Mouse (Mus musculus): ENCODE results near the gene Frs3. TPM values are rescaled to one million over a fixed set of nuclear protein-coding genes. Genes with fewer than 3 reads are reported as not detected.

The Frs3 gene
- polyA plus RNA-seq, 1 experiment from 2014 or later = 34.2 TPM

DNA sequence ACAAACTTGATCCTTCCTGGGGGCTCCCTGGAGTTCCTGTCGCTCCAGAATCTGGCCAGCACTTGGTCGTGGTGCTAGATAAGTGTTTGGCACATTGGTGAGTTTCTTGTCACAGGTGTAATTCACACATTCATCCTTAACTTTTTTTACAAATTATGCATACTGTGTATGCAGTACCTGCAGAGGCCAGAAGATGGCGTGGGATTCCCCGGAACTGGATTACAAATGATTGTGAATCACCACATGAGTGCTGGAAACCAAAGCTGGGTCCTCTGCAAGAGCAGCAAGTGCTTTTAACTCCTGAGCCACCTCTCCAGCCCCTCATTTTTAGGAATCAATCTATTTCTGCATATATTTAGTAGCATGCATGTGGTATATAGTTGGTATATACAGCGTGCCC, 63.0 kb downstream of the Frs3 start:
- Histone ChIP-seq H3K36me3 (no peaks in the 10 kb centered on the region), H3K4me2 (no peak overlapping the region), H3K27ac (replicated peaks) (no peak overlapping the region), H3K4me3 (no peak overlapping the region), H3K9me3 (no peaks in the 10 kb centered on the region), H3K9ac (no peak overlapping the region), H3K4me1 (replicated peaks) (no peaks in the 10 kb centered on the region), H3K27me3 (no peaks in the 10 kb centered on the region)
- ATAC-seq (ENCODE audit: low read depth) = no peak
- 72% methylated on average over 5 of the region's 5 CpGs for WGBS

DNA sequence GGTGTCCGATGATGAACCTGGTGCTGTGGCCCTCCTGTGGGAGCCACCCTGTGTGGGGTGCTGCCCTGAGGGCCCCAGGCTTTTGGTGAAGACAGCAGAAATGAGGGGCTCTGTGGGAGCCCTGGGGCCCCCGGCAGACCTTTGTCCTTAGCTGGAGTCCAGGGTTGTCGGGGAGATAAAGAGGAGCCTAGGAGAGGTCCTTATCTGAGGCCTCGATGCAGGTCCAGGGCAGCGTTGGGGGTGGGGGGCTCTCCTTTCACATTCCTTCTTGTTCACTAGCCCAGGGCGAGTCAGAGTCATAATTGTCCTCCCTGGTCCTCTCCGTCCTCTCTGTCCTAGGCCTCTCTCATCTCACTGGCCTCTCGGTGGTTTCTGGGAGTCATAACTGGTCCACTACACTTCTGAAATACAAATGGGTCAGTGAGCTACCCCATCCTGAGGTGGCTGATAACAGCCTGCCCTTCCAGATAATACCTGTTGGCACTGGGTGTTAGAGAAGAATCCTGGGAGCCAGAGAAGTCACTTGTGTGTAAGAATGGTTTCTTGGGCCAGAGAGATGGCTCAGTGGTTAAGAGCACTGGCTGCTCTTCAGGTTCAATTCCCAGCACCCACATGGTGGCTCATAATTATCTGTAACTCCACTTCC, 64.4 kb downstream of the Frs3 start:
- Histone ChIP-seq H3K9me3 (no peaks in the 10 kb centered on the region), H3K27ac (replicated peaks) (no peak overlapping the region), H3K27me3 (no peaks in the 10 kb centered on the region), H3K4me3 (no peak overlapping the region), H3K4me2 (no peak overlapping the region), H3K4me1 (replicated peaks) (no peaks in the 10 kb centered on the region), H3K36me3 (no peaks in the 10 kb centered on the region), H3K9ac (no peak overlapping the region)
- no peak for ATAC-seq (ENCODE audit: low read depth)
- WGBS = 89% methylated on average over 8 of the region's 8 CpGs

Other genes with a start within 250 kb of the Frs3 start
- 23.2 and 26.6 TPM in 2 replicates for gene Taf8, start 186.7 kb upstream of the Frs3 start, polyA plus RNA-seq (2015; fragmentation: Nextera tagmentation; extraction: Ambion mirVana)
- 78.5 and 86.5 TPM in 2 replicates for gene Ccnd3, start 184.0 kb upstream of the Frs3 start, polyA plus RNA-seq (2015; fragmentation: Nextera tagmentation; extraction: Ambion mirVana)
- gene Bysl, start 77.5 kb upstream of the Frs3 start, polyA plus RNA-seq (2015; fragmentation: Nextera tagmentation; extraction: Ambion mirVana) = 32.9 and 33.2 TPM in 2 replicates
- gene Med20, start 77.4 kb upstream of the Frs3 start, polyA plus RNA-seq (2015; fragmentation: Nextera tagmentation; extraction: Ambion mirVana) = 38.9 and 39.7 TPM in 2 replicates
- gene Gm20517, start 77.4 kb upstream of the Frs3 start, polyA plus RNA-seq (2015; fragmentation: Nextera tagmentation; extraction: Ambion mirVana) = 2.4 and 3.0 TPM in 2 replicates
- gene Usp49, start 58.3 kb upstream of the Frs3 start, polyA plus RNA-seq (2015; fragmentation: Nextera tagmentation; extraction: Ambion mirVana) = 8.2 and 10.6 TPM in 2 replicates
- gene Tomm6, start 644 bp upstream of the Frs3 start, polyA plus RNA-seq (2015; fragmentation: Nextera tagmentation; extraction: Ambion mirVana) = 310 and 314 TPM in 2 replicates
- 0.38 and 0.83 TPM in 2 replicates for gene Gm21981, start 5.4 kb downstream of the Frs3 start, polyA plus RNA-seq (2015; fragmentation: Nextera tagmentation; extraction: Ambion mirVana)
- gene Prickle4, start 5.7 kb downstream of the Frs3 start, polyA plus RNA-seq (2015; fragmentation: Nextera tagmentation; extraction: Ambion mirVana) = 0.95 and 1.4 TPM in 2 replicates
- gene Pgc, start 37.8 kb downstream of the Frs3 start, polyA plus RNA-seq (2015; fragmentation: Nextera tagmentation; extraction: Ambion mirVana) = not detected in 2 replicates
- gene Tfeb, start 48.0 kb downstream of the Frs3 start, polyA plus RNA-seq (2015; fragmentation: Nextera tagmentation; extraction: Ambion mirVana) = 2.3 and 2.8 TPM in 2 replicates
- 3.6 and 4.7 TPM in 2 replicates for gene Mdfi, start 145.7 kb downstream of the Frs3 start, polyA plus RNA-seq (2015; fragmentation: Nextera tagmentation; extraction: Ambion mirVana)
- gene Foxp4, start 235.6 kb downstream of the Frs3 start, polyA plus RNA-seq (2015; fragmentation: Nextera tagmentation; extraction: Ambion mirVana) = 17.2 and 18.5 TPM in 2 replicates

Data from neural tube, embryonic 13.5 days (tissue).